Mouse (Mus musculus): ENCODE measurements around the gene Bbs9.

- TF ChIP-seq MAFK (IDR thresholded peaks at IDR 0.05; ENCODE audit: insufficient read depth, low read depth, low read length) (no peak), ZNF384 (IDR thresholded peaks at IDR 0.05; ENCODE audit: low read depth, low read length) (no peak), CHD2 (IDR thresholded peaks at IDR 0.05; ENCODE audit: low read depth, low read length) (no peak)
Observed at GRCm38 (mm10) chr9:22767154-22767553, 291.6 kb downstream of the Bbs9 start.

Measured in ES-E14 (cell line).